Mouse (Mus musculus): ENCODE measurements around the gene Il1rl2.
A peak's percentile ranks its signal among the peaks of the same experiment; 100 is the strongest.
"Not testable (repeated sequence)": the region's sequence is repeated elsewhere in the genome, so short reads cannot be mapped to it uniquely, and the experiment has no call there.

The Il1rl2 gene

GRCm38 (mm10) chr1:40324457-40324856 is at the start of gene Il1rl2:
TSS of gene Il1rl2 (plus strand) at chr1:40324610.
- DNase-seq (ENCODE audit: low spot score) = peak; percentile 35

GRCm38 (mm10) chr1:40275285-40276013 is 49.0 kb upstream of the Il1rl2 start:
- DNase-seq (ENCODE audit: low spot score) = no peak

- no peak for DNase-seq (ENCODE audit: low spot score)
Observed at GRCm38 (mm10) chr1:40277944-40278343, 46.5 kb upstream of the Il1rl2 start.

- DNase-seq (ENCODE audit: low spot score) = no peak
Observed at GRCm38 (mm10) chr1:40278720-40279119, 45.7 kb upstream of the Il1rl2 start.

GRCm38 (mm10) chr1:40279182-40279743 is 45.1 kb upstream of the Il1rl2 start:
- no peak for DNase-seq (ENCODE audit: low spot score)

- DNase-seq (ENCODE audit: low spot score) = no peak
Observed at GRCm38 (mm10) chr1:40281950-40282349, 42.5 kb upstream of the Il1rl2 start.

- no peak for DNase-seq (ENCODE audit: low spot score)
Observed at GRCm38 (mm10) chr1:40282394-40282793, 42.0 kb upstream of the Il1rl2 start.

GRCm38 (mm10) chr1:40283995-40284394 is 40.4 kb upstream of the Il1rl2 start:
- DNase-seq (ENCODE audit: low spot score) = no peak

- DNase-seq (ENCODE audit: low spot score) = no peak
Observed at GRCm38 (mm10) chr1:40290489-40291255, 33.7 kb upstream of the Il1rl2 start.

GRCm38 (mm10) chr1:40292231-40292630 is 32.2 kb upstream of the Il1rl2 start:
- no peak for DNase-seq (ENCODE audit: low spot score)

- DNase-seq (ENCODE audit: low spot score) = no peak
Observed at GRCm38 (mm10) chr1:40293891-40294290, 30.5 kb upstream of the Il1rl2 start.

GRCm38 (mm10) chr1:40294824-40295223 is 29.6 kb upstream of the Il1rl2 start:
- no peak for DNase-seq (ENCODE audit: low spot score)

- DNase-seq (ENCODE audit: low spot score) = no peak
Observed at GRCm38 (mm10) chr1:40298053-40298452, 26.4 kb upstream of the Il1rl2 start.

GRCm38 (mm10) chr1:40303179-40303866 is 21.1 kb upstream of the Il1rl2 start:
- peak; percentile 72 for DNase-seq (ENCODE audit: low spot score)

GRCm38 (mm10) chr1:40304321-40304720 is 20.1 kb upstream of the Il1rl2 start:
- DNase-seq (ENCODE audit: low spot score) = not testable (repeated sequence)

- DNase-seq (ENCODE audit: low spot score) = no peak
Observed at GRCm38 (mm10) chr1:40306111-40306510, 18.3 kb upstream of the Il1rl2 start.

- DNase-seq (ENCODE audit: low spot score) = no peak
Observed at GRCm38 (mm10) chr1:40311123-40311522, 13.3 kb upstream of the Il1rl2 start.

GRCm38 (mm10) chr1:40311625-40312024 is 12.8 kb upstream of the Il1rl2 start:
- no peak for DNase-seq (ENCODE audit: low spot score)

GRCm38 (mm10) chr1:40314016-40314415 is 10.4 kb upstream of the Il1rl2 start:
- no peak for DNase-seq (ENCODE audit: low spot score)

- no peak for DNase-seq (ENCODE audit: low spot score)
Observed at GRCm38 (mm10) chr1:40317657-40318056, 6.8 kb upstream of the Il1rl2 start.

GRCm38 (mm10) chr1:40321824-40322223 is 2.6 kb upstream of the Il1rl2 start:
- DNase-seq (ENCODE audit: low spot score) = no peak

GRCm38 (mm10) chr1:40322543-40322942 is 1.9 kb upstream of the Il1rl2 start:
- no peak for DNase-seq (ENCODE audit: low spot score)
